Mouse (Mus musculus) spleen, postnatal 10 days (tissue): ENCODE results near the gene Vmn2r71.

Experiments used
- DNase-seq, 2 experiments: peaks; one replicate each; pipeline ENCODE4 v3.0.0; 2021 to 2022; ENCODE audit warnings: low spot score in 2 of 2

Vmn2r71 gene

DNA sequence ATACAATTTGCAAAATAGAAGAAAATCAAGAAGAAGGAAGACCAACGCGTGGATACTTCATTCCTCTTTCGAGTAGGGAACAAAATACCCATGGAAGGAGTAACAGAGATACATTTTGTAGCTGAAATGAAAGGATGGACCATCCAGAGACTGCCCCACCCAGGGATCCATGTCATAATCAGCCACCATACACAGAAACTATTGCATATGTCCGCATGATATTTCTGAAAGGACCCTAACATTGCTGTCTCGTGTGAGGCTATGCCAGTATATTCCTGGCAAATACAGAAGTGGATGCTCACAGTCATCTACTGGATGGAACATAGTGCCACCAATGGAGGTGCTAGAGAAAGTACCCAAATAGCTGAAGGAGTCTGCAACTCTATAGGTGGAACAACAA is at the start of gene Vmn2r71:
Gene Vmn2r71 (plus strand): TSS at position 301 of the 400 bp plus-strand sequence.
- no peak for DNase-seq

DNA sequence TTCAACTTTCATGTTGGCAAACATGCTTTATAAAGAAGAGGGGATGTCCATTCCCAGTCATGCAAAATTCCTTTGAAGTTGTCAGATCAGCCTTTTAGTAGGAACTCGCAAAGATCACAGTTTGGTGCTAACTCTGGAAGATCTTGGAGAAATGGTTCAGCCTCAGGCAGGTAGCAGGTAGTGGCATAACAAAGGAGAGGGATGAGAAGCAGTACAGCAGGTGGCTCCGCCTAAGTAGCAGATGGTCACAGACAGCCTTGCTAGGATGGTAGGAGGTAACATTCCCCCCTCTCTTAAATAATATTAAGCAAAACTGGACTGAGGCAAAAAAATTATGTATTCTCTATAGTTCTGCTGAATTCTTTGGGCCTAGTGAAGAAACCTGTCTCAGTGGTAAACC is 20.8 kb upstream of the Vmn2r71 start:
- DNase-seq = no peak

DNA sequence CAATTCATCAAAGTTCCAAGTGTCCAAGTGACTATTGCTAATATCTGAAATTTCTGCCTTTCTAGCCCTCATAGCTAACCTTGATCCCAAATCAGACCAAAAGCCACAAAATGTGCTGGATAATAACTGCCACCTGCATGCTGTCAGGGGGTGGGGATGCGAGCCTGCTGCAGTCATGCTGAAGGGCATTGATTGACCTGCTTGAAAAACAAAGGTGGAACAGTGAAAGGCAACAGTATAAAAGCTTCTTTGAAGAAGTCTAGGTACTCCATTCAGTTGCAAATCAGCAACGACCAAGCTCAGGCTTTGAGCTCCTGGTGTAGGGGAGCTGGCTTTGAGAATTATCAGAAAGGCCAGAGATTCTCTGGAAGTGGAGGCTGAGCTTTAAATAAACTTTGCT is 19.8 kb upstream of the Vmn2r71 start:
- no peak for DNase-seq

DNA sequence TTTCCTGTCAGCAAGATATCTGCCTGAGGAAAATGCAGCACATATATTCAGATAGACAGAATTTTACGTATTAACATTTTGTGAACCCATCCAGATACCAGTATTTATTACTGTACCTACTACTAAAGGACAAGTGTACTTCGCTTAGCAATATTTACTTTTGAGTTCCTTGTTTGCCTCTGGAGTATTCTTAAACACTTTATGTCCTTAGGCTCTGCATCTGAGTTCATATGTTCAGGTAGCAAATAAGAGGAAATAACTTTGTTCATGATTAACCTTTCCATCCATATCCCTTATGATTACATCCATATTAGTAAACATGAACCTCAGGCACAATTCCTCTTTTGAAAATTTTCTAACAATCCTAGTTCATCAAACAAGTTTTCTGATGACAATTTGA is 6.2 kb downstream of the Vmn2r71 start, which contains the start of gene Vmn2r70:
Gene Vmn2r70 (minus strand): TSS at position 101 of the 400 bp plus-strand sequence.
- no peak for DNase-seq
